In the genomic region with DNA sequence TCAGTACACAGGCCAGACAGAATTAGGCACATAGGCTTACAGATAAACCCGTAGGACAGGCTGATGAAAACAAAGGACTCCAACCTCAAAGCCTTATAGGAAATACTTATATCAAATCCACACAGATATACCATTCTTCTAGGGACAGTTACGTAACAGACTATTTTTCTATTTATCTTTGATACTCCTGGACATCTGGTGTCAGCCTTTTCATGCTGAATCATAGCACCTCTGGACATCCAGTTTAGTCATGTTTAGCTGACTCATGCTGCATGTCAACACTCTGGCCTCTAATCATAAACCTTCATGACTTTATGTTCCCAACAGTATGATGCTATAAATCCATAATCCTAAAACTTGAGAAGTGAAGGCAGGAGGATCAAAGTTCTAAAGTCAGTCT, we compare ENCODE assay signal across 18 mouse cellular contexts. TPM values are rescaled to one million over a fixed set of nuclear protein-coding genes. Genes with fewer than 3 reads are reported as not detected.
"Had no signal": no experiment of that assay in that cellular context is flagged by ENCODE, and none has a peak within 500 bp of the region (broad histone marks: within the 10 kb centered on the region; RNA-seq: fewer than 3 reads in every experiment).

No protein-coding gene starts in this region.

- DNase-seq: lung, adult 18-20 months; lung, embryonic 14.5 days; lung, postnatal 10 days; lung, postnatal 4 days; midbrain, embryonic 14.5 days; retina, postnatal 1 day; right cerebral cortex, adult 18-20 months; right cerebral cortex, postnatal 25 days; right cerebral cortex, postnatal 4 days; spleen, adult 18-20 months; thymus, adult 18-20 months; thymus, postnatal 14 days had no signal

- H3K27me3 ChIP-seq: midbrain, embryonic 12.5 days; neural tube, embryonic 13.5 days; neural tube, embryonic 15.5 days had no signal

- H3K4me3 ChIP-seq: midbrain, embryonic 10.5 days; midbrain, embryonic 12.5 days; myocyte; neural tube, embryonic 13.5 days; neural tube, embryonic 15.5 days had no signal

- H3K36me3 ChIP-seq: midbrain, embryonic 10.5 days; midbrain, embryonic 12.5 days; neural tube, embryonic 13.5 days; neural tube, embryonic 15.5 days had no signal

RNA-seq across cellular contexts. Expression of a gene that starts 29.1 kb away (rescaled TPM):
- total RNA-seq: megakaryocyte-erythroid progenitor cell, adult 5-6 weeks had no signal
